ENCODE assay signal across 21 mouse cellular contexts in genomic region chr5:52141936-52142335, GRCm38 (mm10). TPM values are rescaled to one million over a fixed set of nuclear protein-coding genes. Genes with fewer than 3 reads are reported as not detected.
DNase-seq lines count a peak whose midpoint lies in the region; ATAC-seq and TF ChIP-seq lines count a peak whose summit lies in the region.
"Had no signal": no experiment of that assay in that cellular context is flagged by ENCODE, and none has a peak within 500 bp of the region (broad histone marks: within the 10 kb centered on the region; RNA-seq: fewer than 3 reads in every experiment).

No protein-coding gene starts in this region.

- H3K27ac ChIP-seq in liver, embryonic 13.5 days = no peak overlapping the region
- no peak overlapping the region for H3K27ac ChIP-seq in liver, postnatal 0 days (ENCODE audit: low read depth)
- H3K27ac ChIP-seq in bone marrow, adult 2 months (ENCODE audit: control insufficient read depth, insufficient read depth, low read depth, low read length, poor library complexity) = 0 out of 2 replicates have a peak overlapping the region, but pooled peaks have one; percentile 10
- H3K27ac ChIP-seq: embryonic facial prominence, embryonic 12.5 days; limb, embryonic 15.5 days; neural tube, embryonic 13.5 days had no signal

- DNase-seq in liver, embryonic 13.5 days = no peak
- DNase-seq in liver, postnatal 0 days = no peak
- DNase-seq in splenic B cell, adult 2 months (ENCODE audit: low read depth, low spot score) = peak; percentile 53
- DNase-seq in right cerebral cortex, adult 18-20 months = no peak
- no peak for DNase-seq in urinary bladder, postnatal 36 days (ENCODE audit: low spot score in 2 of 2)
- no peak for DNase-seq in left cerebral cortex, adult 11 months (ENCODE audit: low spot score)
- DNase-seq: cerebellum, adult 11-12 months; gastrocnemius, postnatal 10 days; heart, postnatal 10 days; kidney, adult 8-10 months; kidney, postnatal 25 days; lung, adult 18-20 months; lung, postnatal 4 days; midbrain, embryonic 14.5 days; thymus, postnatal 25 days had no signal

- no peaks in the 10 kb centered on the region for H3K9me3 ChIP-seq in liver, embryonic 13.5 days (replicated peaks)
- H3K9me3 ChIP-seq in liver, postnatal 0 days (ENCODE audit: low read length) = no peaks in the 10 kb centered on the region
- H3K9me3 ChIP-seq in megakaryocyte, embryonic 14.5 days = no peaks in the 10 kb centered on the region
- H3K9me3 ChIP-seq: embryonic facial prominence, embryonic 12.5 days; G1E; limb, embryonic 15.5 days; neural tube, embryonic 13.5 days had no signal

- peak; percentile 9; the same call in 1 of the 2 replicates for ATAC-seq in liver, embryonic 13.5 days (ENCODE audit: low read depth)
- no peak for ATAC-seq in liver, postnatal 0 days

- no peak for TF ChIP-seq POLR2A in bone marrow, adult 2 months (IDR thresholded peaks at IDR 0.05; ENCODE audit: borderline replicate concordance, control insufficient read depth, low read depth, low read length)

- no peak overlapping the region for H3K4me3 ChIP-seq in liver, embryonic 13.5 days (replicated peaks)
- no peak overlapping the region for H3K4me3 ChIP-seq in liver, postnatal 0 days (ENCODE audit: low read depth, low read length)
- no peak overlapping the region for H3K4me3 ChIP-seq in bone marrow, adult 2 months (replicated peaks; ENCODE audit: control insufficient read depth, low read depth, low read length)
- H3K4me3 ChIP-seq in megakaryocyte, embryonic 14.5 days (replicated peaks) = peak overlapping the region; percentile 50
- H3K4me3 ChIP-seq: embryonic facial prominence, embryonic 12.5 days; limb, embryonic 15.5 days; neural tube, embryonic 13.5 days had no signal

- H3K9ac ChIP-seq in liver, embryonic 13.5 days = no peak overlapping the region
- H3K9ac ChIP-seq in liver, postnatal 0 days (replicated peaks) = no peak overlapping the region
- H3K9ac ChIP-seq: embryonic facial prominence, embryonic 12.5 days; limb, embryonic 15.5 days; neural tube, embryonic 13.5 days had no signal

- 69% methylated on average over 9 of the region's 9 CpGs for WGBS in liver, embryonic 13.5 days (ENCODE audit: insufficient replicate concordance)
- 55% methylated on average over 9 of the region's 9 CpGs for WGBS in liver, postnatal 0 days (ENCODE audit: insufficient replicate concordance)
- 16% methylated on average over 9 of the region's 9 CpGs for WGBS in bone marrow, adult 2 months

- TF ChIP-seq CTCF in liver, postnatal 0 days (IDR thresholded peaks at IDR 0.05; ENCODE audit: low read depth) = no peak
- TF ChIP-seq CTCF in bone marrow, adult 2 months (IDR thresholded peaks at IDR 0.05; ENCODE audit: control insufficient read depth, insufficient read depth, low read length) = no peak

- H3K4me2 ChIP-seq in liver, embryonic 13.5 days = no peak overlapping the region
- H3K4me2 ChIP-seq in liver, postnatal 0 days (ENCODE audit: low read depth, low read length) = no peak overlapping the region
- H3K4me2 ChIP-seq: embryonic facial prominence, embryonic 12.5 days; limb, embryonic 15.5 days; neural tube, embryonic 13.5 days had no signal

- no peak for TF ChIP-seq EP300 in liver, postnatal 0 days (IDR thresholded peaks at IDR 0.05; ENCODE audit: low read depth)

- peaks cover 46% of the 10 kb centered on the region for H3K36me3 ChIP-seq in liver, embryonic 13.5 days
- peaks cover 15% of the 10 kb centered on the region for H3K36me3 ChIP-seq in liver, postnatal 0 days (replicated peaks; ENCODE audit: insufficient read depth, low read length)
- H3K36me3 ChIP-seq in megakaryocyte, embryonic 14.5 days (replicated peaks; ENCODE audit: low read length) = peaks cover 88% of the 10 kb centered on the region
- no peaks in the 10 kb centered on the region; the same call in 1 of the 2 replicates for H3K36me3 ChIP-seq in splenic B cell, adult 2 months (ENCODE audit: control insufficient read depth, insufficient read depth, low read length, poor library complexity, severe bottlenecking)

- H3K27me3 ChIP-seq in liver, embryonic 13.5 days = no peaks in the 10 kb centered on the region
- H3K27me3 ChIP-seq in liver, postnatal 0 days (ENCODE audit: insufficient read depth, low read length) = no peaks in the 10 kb centered on the region
- no peaks in the 10 kb centered on the region for H3K27me3 ChIP-seq in megakaryocyte, embryonic 14.5 days (replicated peaks)
- no peaks in the 10 kb centered on the region for H3K27me3 ChIP-seq in splenic B cell, adult 2 months (ENCODE audit: control insufficient read depth, insufficient read depth, low read length, poor library complexity, severe bottlenecking)
- H3K27me3 ChIP-seq: embryonic facial prominence, embryonic 12.5 days; limb, embryonic 15.5 days; neural tube, embryonic 13.5 days had no signal

- no peaks in the 10 kb centered on the region; the same call in 1 of the 2 replicates for H3K4me1 ChIP-seq in liver, embryonic 13.5 days (replicated peaks)
- peaks cover 8% of the 10 kb centered on the region; the same call in 1 of the 2 replicates for H3K4me1 ChIP-seq in liver, postnatal 0 days (ENCODE audit: insufficient read depth)
- peaks cover 8% of the 10 kb centered on the region for H3K4me1 ChIP-seq in bone marrow, adult 2 months (ENCODE audit: control insufficient read depth, insufficient read depth, low read length)
- peaks cover 31% of the 10 kb centered on the region for H3K4me1 ChIP-seq in megakaryocyte, embryonic 14.5 days
- H3K4me1 ChIP-seq: embryonic facial prominence, embryonic 12.5 days; neural tube, embryonic 13.5 days had no signal

RNA-seq across cellular contexts. Expression of gene Dhx15, which starts 48.4 kb away (rescaled TPM):
- polyA plus RNA-seq in liver, embryonic 13.5 days (2015; fragmentation: Nextera tagmentation; extraction: Ambion mirVana) = 87.8 and 106 TPM in 2 replicates
- 36.0 and 39.3 TPM in 2 replicates for polyA plus RNA-seq in liver, postnatal 0 days (2015; fragmentation: Nextera tagmentation; extraction: Ambion mirVana)
- polyA plus RNA-seq in bone marrow, adult 2 months (2011; ENCODE audit: insufficient read depth, insufficient read length, low replicate concordance, missing spikeins) = 47.8 and 89.4 TPM in 2 replicates
- polyA plus RNA-seq in megakaryocyte, embryonic 14.5 days (2012; ENCODE audit: insufficient read depth, low replicate concordance) = 19.9 and 28.9 TPM in 2 replicates
